Mouse (Mus musculus) urinary bladder, adult 18-20 months (tissue): ENCODE results near the gene Rbm5.

Source experiments
- DNase-seq, 2 experiments: peaks; one replicate each; pipeline ENCODE4 v3.0.0; 2022; ENCODE audit warnings: low spot score in 2 of 2, mixed read lengths in 2 of 2

Rbm5 gene

GRCm38 (mm10) chr9:107734567-107734971 lies 36.2 kb downstream of the Rbm5 start:
- DNase-seq, result no peak

GRCm38 (mm10) chr9:107729709-107730108 lies 41.1 kb downstream of the Rbm5 start:
- no peak for DNase-seq

- DNase-seq, result no peak
These were observed 41.7 kb downstream of the Rbm5 start for GRCm38 (mm10) chr9:107728919-107729670.

- no peak for DNase-seq
These were observed 43.8 kb downstream of the Rbm5 start for GRCm38 (mm10) chr9:107727041-107727440.

- no peak for DNase-seq
These were observed 46.0 kb downstream of the Rbm5 start for GRCm38 (mm10) chr9:107724796-107725195.

GRCm38 (mm10) chr9:107723794-107724531 lies 46.8 kb downstream of the Rbm5 start:
- DNase-seq, result no peak

- DNase-seq, result no peak
These were observed 47.5 kb downstream of the Rbm5 start for GRCm38 (mm10) chr9:107723292-107723691.

- no peak for DNase-seq
These were observed 51.8 kb downstream of the Rbm5 start for GRCm38 (mm10) chr9:107718781-107719540.

- DNase-seq, result no peak
These were observed 53.8 kb downstream of the Rbm5 start for GRCm38 (mm10) chr9:107716951-107717350.

GRCm38 (mm10) chr9:107715632-107716031 lies 55.2 kb downstream of the Rbm5 start:
- no peak for DNase-seq

- peak; percentile 81 to 85 for DNase-seq
These were observed 56.4 kb downstream of the Rbm5 start for GRCm38 (mm10) chr9:107714221-107714952.

- DNase-seq, result peak; percentile 80 to 87
These were observed 60.9 kb downstream of the Rbm5 start, which contains the start of gene Sema3f for GRCm38 (mm10) chr9:107709697-107710483. TSS of gene Sema3f (minus strand) at chr9:107710475.

GRCm38 (mm10) chr9:107709096-107709696 lies 61.6 kb downstream of the Rbm5 start:
- DNase-seq, result peak in 1 of 2 experiments; percentile 63

- DNase-seq, result no peak
These were observed 62.2 kb downstream of the Rbm5 start for GRCm38 (mm10) chr9:107708439-107709095.

- DNase-seq, result peak; percentile 50 to 59
These were observed 62.9 kb downstream of the Rbm5 start for GRCm38 (mm10) chr9:107707701-107708438.

- peak; percentile 80 for DNase-seq
These were observed 64.0 kb downstream of the Rbm5 start for GRCm38 (mm10) chr9:107706781-107707211.

- peak in 1 of 2 experiments; percentile 70 for DNase-seq
These were observed 67.3 kb downstream of the Rbm5 start for GRCm38 (mm10) chr9:107703337-107704122.

- no peak for DNase-seq
These were observed 68.1 kb downstream of the Rbm5 start for GRCm38 (mm10) chr9:107702606-107703185.
